Mouse (Mus musculus) stomach, postnatal 0 days (tissue): ENCODE measurements around the gene Hist1h3e. TPM values are rescaled to one million over a fixed set of nuclear protein-coding genes. Genes with fewer than 3 reads are reported as not detected.
"Not testable (repeated sequence)": the region's sequence is repeated elsewhere in the genome, so short reads cannot be mapped to it uniquely, and the experiment has no call there.

ENCODE experiments used
- ATAC-seq: fragments of 200-750 bp; cut with Nextera tagmentation; 2 replicates; pipeline ENCODE4 v1.8.0; 2017; ENCODE audit not compliant: low FRiP score, low TSS enrichment
- DNase-seq: peaks from one replicate; pipeline ENCODE4 v3.0.0-alpha.2; 2016; ENCODE audit warnings: low spot score
- H3K27ac ChIP-seq: fragments of 300-500 bp; sonication (generic); replicated peaks from 2 replicates; pipeline ENCODE4 v1.5.1; 2014; ENCODE audit warnings: mild to moderate bottlenecking, control low read depth
- H3K27me3 ChIP-seq: fragments of 300-500 bp; sonication (generic); 2 replicates; pipeline ENCODE4 v1.6.1; 2014; ENCODE audit warnings: low read length; ENCODE audit not compliant: control insufficient read depth, insufficient read depth
- H3K36me3 ChIP-seq: fragments of 300-500 bp; sonication (generic); 2 replicates; pipeline ENCODE4 v1.6.1; 2014; ENCODE audit warnings: low read length, mixed read lengths; ENCODE audit not compliant: control insufficient read depth, insufficient read depth
- H3K4me1 ChIP-seq: fragments of 300-500 bp; sonication (generic); replicated peaks from 2 replicates; pipeline ENCODE4 v1.6.1; 2014; ENCODE audit warnings: antibody characterized with exemption; ENCODE audit not compliant: control insufficient read depth, insufficient read depth
- H3K4me2 ChIP-seq: fragments of 300-500 bp; sonication (generic); replicated peaks from 2 replicates; pipeline ENCODE4 v1.6.1; 2014; ENCODE audit warnings: low read depth, mild to moderate bottlenecking, control low read depth, moderate library complexity
- H3K4me3 ChIP-seq: fragments of 300-500 bp; sonication (generic); 2 replicates; pipeline ENCODE4 v1.5.1; 2014; ENCODE audit warnings: low read depth, low read length, control low read depth
- H3K9ac ChIP-seq: fragments of 300-500 bp; sonication (generic); 2 replicates; pipeline ENCODE4 v1.6.1; 2014; ENCODE audit warnings: mild to moderate bottlenecking, low read length, control low read depth, mixed read lengths
- H3K9me3 ChIP-seq: fragments of 300-500 bp; sonication (generic); 2 replicates; pipeline ENCODE4 v1.6.1; 2016; ENCODE audit warnings: low read length; ENCODE audit not compliant: control insufficient read depth
- CTCF ChIP-seq: IDR thresholded peaks from 2 replicates; pipeline ENCODE4 v1.5.1; 2016; ENCODE audit warnings: antibody characterized with exemption, low read depth, mild to moderate bottlenecking, moderate library complexity
- EP300 ChIP-seq: optimal IDR thresholded peaks from 2 replicates; pipeline ENCODE3; 2016; ENCODE audit warnings: antibody characterized with exemption
- WGBS: fragments of 180-500 bp; shearing (Covaris S2); extraction: QIAGEN DNeasy Blood & Tissue Kit; methylation state at CpG from one replicate; pipeline ENCODE4 v1.1.7; 2014; 5-methylcytosine and 5-hydroxymethylcytosine counted together
- polyA plus RNA-seq: library from polyadenylated mRNA; unstranded; fragments of >200 nt; fragmentation: Nextera tagmentation; extraction: Ambion mirVana; gene quantifications from 2 replicates; pipeline ENCODE4 v1.2.1, GENCODE M21; 2015

The Hist1h3e gene
- polyA plus RNA-seq, 1 experiment from 2014 or later, result 3.3 TPM

- H3K9ac ChIP-seq, result peak overlapping the region; percentile 52; the same call in 1 of the 2 replicates
- peak; percentile 10; the same call in 1 of the 2 replicates for ATAC-seq
- H3K4me3 ChIP-seq, result peak overlapping the region; percentile 42
- H3K4me2 ChIP-seq, result peak overlapping the region; percentile 59
- not testable (repeated sequence) for DNase-seq, H3K9me3 ChIP-seq, H3K27me3 ChIP-seq, H3K36me3 ChIP-seq, H3K4me1 ChIP-seq
- TF ChIP-seq CTCF, result 0 out of 2 replicates have a peak, but pooled peaks have one; percentile 10
- WGBS, result 4% methylated on average over 13 of the region's 41 CpGs
- H3K27ac ChIP-seq, result peak overlapping the region; percentile 93
These were observed 8.3 kb upstream of the Hist1h3e start for GRCm38 (mm10) chr13:23570261-23571021.

DNA sequence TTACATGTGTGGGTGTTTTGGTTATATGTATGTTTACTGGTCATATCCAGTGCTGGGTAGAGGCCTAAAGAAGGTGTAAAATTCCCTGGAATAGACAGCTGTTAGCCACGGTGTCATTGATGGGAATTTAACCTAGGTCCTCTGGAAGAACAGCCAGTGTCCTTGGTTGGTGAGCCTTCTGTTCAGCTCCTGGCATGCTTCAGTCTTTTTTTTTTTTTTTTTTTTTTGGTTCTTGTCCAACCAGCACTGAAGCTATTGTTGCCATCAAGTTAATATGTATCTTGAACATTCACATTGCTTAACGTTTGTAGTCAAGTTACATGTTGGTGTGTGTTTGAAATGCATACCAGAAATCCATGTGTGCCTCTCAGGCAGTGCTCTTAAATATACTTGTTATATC lies 2.3 kb upstream of the Hist1h3e start:
- no peak for DNase-seq
- Histone ChIP-seq H3K9ac (no peak overlapping the region), H3K9me3 (no peaks in the 10 kb centered on the region), H3K27me3 (no peaks in the 10 kb centered on the region), H3K36me3 (no peaks in the 10 kb centered on the region), H3K27ac (no peak overlapping the region), H3K4me1 (no peaks in the 10 kb centered on the region), H3K4me3 (no peak overlapping the region), H3K4me2 (no peak overlapping the region)
- TF ChIP-seq CTCF (no peak), EP300 (no peak)
- 80% methylated on average over 2 of the region's 2 CpGs for WGBS
- no peak for ATAC-seq

DNA sequence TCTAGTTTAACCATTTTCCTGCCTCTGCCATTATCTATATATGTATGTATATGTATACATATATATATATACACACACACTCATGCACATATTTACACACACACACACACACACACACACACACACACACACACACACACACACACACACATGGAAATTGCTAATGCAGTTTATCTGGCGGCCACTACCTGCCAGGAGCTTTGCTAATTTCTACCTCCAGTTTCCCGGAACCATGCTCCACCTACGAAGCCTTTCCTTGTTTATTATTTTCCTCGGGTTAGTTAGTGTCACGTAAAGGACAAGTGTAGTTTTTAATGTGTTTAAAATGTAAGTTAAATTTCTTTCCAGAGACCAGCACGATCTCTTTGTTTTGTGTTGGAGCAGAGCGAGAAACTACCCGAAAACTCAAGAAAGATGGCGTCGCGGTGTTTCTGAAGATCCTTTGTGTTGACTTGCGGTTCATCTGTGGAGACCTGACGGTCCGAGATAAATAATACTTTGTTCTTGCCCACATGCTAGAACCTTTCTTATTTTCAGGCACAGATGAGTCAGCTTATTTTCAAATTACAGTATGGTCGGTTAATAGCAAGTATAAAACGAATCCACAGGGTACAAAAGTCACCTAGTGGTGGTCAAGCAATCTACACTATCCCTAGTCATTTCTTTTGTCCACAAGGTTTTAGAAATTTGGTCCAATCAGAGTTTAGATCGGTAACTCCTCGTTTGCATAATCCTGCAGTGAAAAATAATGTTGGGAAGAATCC lies 712 bp upstream of the Hist1h3e start:
- Histone ChIP-seq H3K27ac (peak overlapping the region; percentile 97), H3K9me3 (no peaks in the 10 kb centered on the region), H3K4me2 (peak overlapping the region; percentile 68), H3K27me3 (no peaks in the 10 kb centered on the region), H3K4me3 (peak overlapping the region; percentile 42), H3K36me3 (no peaks in the 10 kb centered on the region), H3K4me1 (no peaks in the 10 kb centered on the region), H3K9ac (peak overlapping the region; percentile 59)
- TF ChIP-seq EP300 (no peak), CTCF (peak; percentile 78)
- DNase-seq (peak; percentile 52), ATAC-seq (peak; percentile 61)
- WGBS, result 2% methylated on average over 18 of the region's 18 CpGs

DNA sequence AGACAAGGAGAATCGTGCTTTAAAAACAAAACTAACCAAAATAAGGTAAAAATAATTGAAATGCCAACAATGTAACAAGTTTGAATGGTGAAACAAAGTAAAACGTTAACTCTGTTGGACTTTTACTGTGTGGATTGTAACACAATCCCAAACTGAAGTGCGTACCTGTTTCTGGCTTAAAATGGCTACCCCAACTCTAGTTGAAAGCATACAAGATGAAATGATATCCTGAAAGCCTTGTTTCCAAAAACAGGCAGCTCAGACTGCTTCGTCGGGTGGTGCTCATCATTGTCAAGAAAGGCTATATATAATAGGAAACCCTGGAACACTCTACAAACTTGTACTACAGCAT lies 662 bp downstream of the Hist1h3e start:
- not testable (repeated sequence) for H3K27me3 ChIP-seq, H3K9me3 ChIP-seq, H3K36me3 ChIP-seq, H3K4me1 ChIP-seq, ATAC-seq, H3K9ac ChIP-seq, DNase-seq
- peak overlapping the region; percentile 51 for H3K4me2 ChIP-seq
- H3K4me3 ChIP-seq, result peak overlapping the region; percentile 42
- WGBS, result 0% methylated on average over 2 of the region's 5 CpGs
- 0 out of 2 replicates have a peak overlapping the region, but pooled peaks have one; percentile 97 for H3K27ac ChIP-seq

DNA sequence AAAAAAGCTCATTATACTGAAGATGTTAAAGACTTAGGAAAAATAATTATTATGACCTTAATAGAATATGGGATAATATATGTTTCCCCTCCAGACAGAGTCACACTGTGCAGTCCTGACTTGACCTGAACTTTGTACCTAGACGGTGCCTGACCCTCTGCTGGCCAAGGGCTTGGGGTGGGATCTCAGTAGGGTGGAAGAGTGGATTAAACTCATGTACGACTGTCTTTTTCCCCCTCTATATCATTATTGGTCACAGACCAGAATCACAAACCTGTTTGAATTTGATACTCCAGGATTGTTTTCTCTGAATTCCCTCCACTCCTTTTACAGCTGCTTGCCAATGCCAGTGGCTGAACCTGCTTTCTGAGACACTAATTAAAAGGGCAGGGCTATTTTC lies 1.5 kb downstream of the Hist1h3e start:
- H3K9me3 ChIP-seq, DNase-seq, H3K4me1 ChIP-seq, ATAC-seq, H3K4me2 ChIP-seq, H3K27me3 ChIP-seq, H3K27ac ChIP-seq, H3K36me3 ChIP-seq, H3K9ac ChIP-seq, H3K4me3 ChIP-seq: not testable (repeated sequence)
- 18% methylated on average over 2 of the region's 2 CpGs for WGBS

GRCm38 (mm10) chr13:23556906-23557305 lies 5.3 kb downstream of the Hist1h3e start:
- WGBS, result 63% methylated on average over 3 of the region's 3 CpGs
- Histone ChIP-seq H3K27ac (no peak overlapping the region; the same call in 1 of the 2 replicates), H3K9me3 (no peaks in the 10 kb centered on the region), H3K4me2 (no peak overlapping the region), H3K4me1 (no peaks in the 10 kb centered on the region), H3K9ac (no peak overlapping the region), H3K36me3 (no peaks in the 10 kb centered on the region), H3K4me3 (no peak overlapping the region), H3K27me3 (no peaks in the 10 kb centered on the region)
- no peak for TF ChIP-seq EP300
- TF ChIP-seq CTCF, result no peak
- DNase-seq (no peak), ATAC-seq (no peak)
